Mouse (Mus musculus) heart, postnatal 0 days (tissue): ENCODE data around the gene Colec11.

Experiments
- CTCF ChIP-seq: IDR thresholded peaks from 2 replicates; pipeline ENCODE4 v1.5.1; 2016; ENCODE audit warnings: antibody characterized with exemption, control low read depth, low read depth
- EP300 ChIP-seq: IDR thresholded peaks from 2 replicates; pipeline ENCODE4 v1.6.1; 2016; ENCODE audit warnings: antibody characterized with exemption, low read depth

DNA sequence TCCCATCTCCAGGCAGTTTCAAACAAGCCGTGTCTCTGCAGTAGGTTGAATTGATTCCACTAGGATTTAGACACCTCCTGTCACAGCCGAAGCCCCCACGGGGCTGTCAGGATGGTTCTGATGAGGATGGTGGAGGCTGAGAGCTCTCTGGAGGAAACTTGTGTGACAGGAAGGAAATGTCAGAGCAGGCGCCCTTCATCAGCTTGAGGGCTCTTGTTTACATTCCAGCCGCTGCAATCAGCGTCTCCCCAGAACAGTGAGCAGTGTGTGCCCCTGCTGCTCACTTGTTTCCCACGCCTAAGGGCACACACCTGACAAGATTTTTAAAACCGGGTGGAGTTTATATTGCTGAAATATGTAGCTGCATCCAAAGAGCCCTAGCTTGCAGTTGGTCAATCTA is 44.1 kb upstream of the Colec11 start:
- no peak for TF ChIP-seq CTCF
- no peak for TF ChIP-seq EP300
